Mouse (Mus musculus): ENCODE measurements around the gene Lamtor2. TPM values are rescaled to one million over a fixed set of nuclear protein-coding genes. Genes with fewer than 3 reads are reported as not detected.

The Lamtor2 gene
- total RNA-seq, 1 experiment from 2014 or later = 66.6 TPM

GRCm38 (mm10) chr3:88569694-88570093 lies 16.8 kb upstream of the Lamtor2 start:
- no peak for ATAC-seq (ENCODE audit: extremely low read depth, insufficient number of reproducible peaks, low FRiP score, poor library complexity, severe bottlenecking)

GRCm38 (mm10) chr3:88569093-88569492 lies 16.2 kb upstream of the Lamtor2 start:
- ATAC-seq (ENCODE audit: extremely low read depth, insufficient number of reproducible peaks, low FRiP score, poor library complexity, severe bottlenecking) = no peak

- ATAC-seq (ENCODE audit: extremely low read depth, insufficient number of reproducible peaks, low FRiP score, poor library complexity, severe bottlenecking) = no peak
Observed at GRCm38 (mm10) chr3:88568615-88569014, 15.7 kb upstream of the Lamtor2 start.

- ATAC-seq (ENCODE audit: extremely low read depth, insufficient number of reproducible peaks, low FRiP score, poor library complexity, severe bottlenecking) = no peak
Observed at GRCm38 (mm10) chr3:88567892-88568291, 15.0 kb upstream of the Lamtor2 start.

- ATAC-seq (ENCODE audit: extremely low read depth, insufficient number of reproducible peaks, low FRiP score, poor library complexity, severe bottlenecking) = no peak
Observed at GRCm38 (mm10) chr3:88566536-88567061, 13.7 kb upstream of the Lamtor2 start.

- ATAC-seq (ENCODE audit: extremely low read depth, insufficient number of reproducible peaks, low FRiP score, poor library complexity, severe bottlenecking) = no peak
Observed at GRCm38 (mm10) chr3:88566116-88566515, 13.2 kb upstream of the Lamtor2 start.

GRCm38 (mm10) chr3:88563966-88564365 lies 11.1 kb upstream of the Lamtor2 start:
- no peak for ATAC-seq (ENCODE audit: extremely low read depth, insufficient number of reproducible peaks, low FRiP score, poor library complexity, severe bottlenecking)

GRCm38 (mm10) chr3:88563442-88563841 lies 10.6 kb upstream of the Lamtor2 start:
- ATAC-seq (ENCODE audit: extremely low read depth, insufficient number of reproducible peaks, low FRiP score, poor library complexity, severe bottlenecking) = no peak

- no peak for ATAC-seq (ENCODE audit: extremely low read depth, insufficient number of reproducible peaks, low FRiP score, poor library complexity, severe bottlenecking)
Observed at GRCm38 (mm10) chr3:88561989-88562388, 9.1 kb upstream of the Lamtor2 start.

GRCm38 (mm10) chr3:88559596-88559995 lies 6.7 kb upstream of the Lamtor2 start:
- no peak for ATAC-seq (ENCODE audit: extremely low read depth, insufficient number of reproducible peaks, low FRiP score, poor library complexity, severe bottlenecking)

GRCm38 (mm10) chr3:88556616-88557015 lies 3.7 kb upstream of the Lamtor2 start:
- no peak for ATAC-seq (ENCODE audit: extremely low read depth, insufficient number of reproducible peaks, low FRiP score, poor library complexity, severe bottlenecking)

- ATAC-seq (ENCODE audit: extremely low read depth, insufficient number of reproducible peaks, low FRiP score, poor library complexity, severe bottlenecking) = no peak
Observed at GRCm38 (mm10) chr3:88555731-88556130, 2.9 kb upstream of the Lamtor2 start.

GRCm38 (mm10) chr3:88555069-88555605 lies 2.3 kb upstream of the Lamtor2 start:
- ATAC-seq (ENCODE audit: extremely low read depth, insufficient number of reproducible peaks, low FRiP score, poor library complexity, severe bottlenecking) = no peak

- ATAC-seq (ENCODE audit: extremely low read depth, insufficient number of reproducible peaks, low FRiP score, poor library complexity, severe bottlenecking) = no peak
Observed at GRCm38 (mm10) chr3:88553880-88554586, 1.2 kb upstream of the Lamtor2 start.

GRCm38 (mm10) chr3:88553525-88553879 lies 628 bp upstream of the Lamtor2 start, which contains the start of gene Ubqln4:
Gene Ubqln4 (plus strand): TSS chr3:88553758.
- peak; percentile 62 for ATAC-seq (ENCODE audit: extremely low read depth, insufficient number of reproducible peaks, low FRiP score, poor library complexity, severe bottlenecking)

GRCm38 (mm10) chr3:88552082-88552645 lies 710 bp downstream of the Lamtor2 start:
- ATAC-seq (ENCODE audit: extremely low read depth, insufficient number of reproducible peaks, low FRiP score, poor library complexity, severe bottlenecking) = no peak

GRCm38 (mm10) chr3:88551586-88551985 lies 1.3 kb downstream of the Lamtor2 start:
- no peak for ATAC-seq (ENCODE audit: extremely low read depth, insufficient number of reproducible peaks, low FRiP score, poor library complexity, severe bottlenecking)

GRCm38 (mm10) chr3:88548180-88548917 lies 4.5 kb downstream of the Lamtor2 start, which contains the start of gene Rab25:
Gene Rab25 (minus strand): TSS chr3:88548300.
- ATAC-seq (ENCODE audit: extremely low read depth, insufficient number of reproducible peaks, low FRiP score, poor library complexity, severe bottlenecking) = no peak

GRCm38 (mm10) chr3:88546674-88547418 lies 6.0 kb downstream of the Lamtor2 start:
- no peak for ATAC-seq (ENCODE audit: extremely low read depth, insufficient number of reproducible peaks, low FRiP score, poor library complexity, severe bottlenecking)

Measured in neutrophil, adult 5-6 weeks (primary cell).